Mouse (Mus musculus) limb, embryonic 10.5 days (tissue): Measurements from ENCODE around the gene Tex35. TPM values are rescaled to one million over a fixed set of nuclear protein-coding genes. Genes with fewer than 3 reads are reported as not detected.

Experiments
- DNase-seq: peaks from one replicate; pipeline ENCODE4 v3.0.0-alpha.2; 2017; ENCODE audit warnings: low spot score
- H3K27ac ChIP-seq: fragments of 300-500 bp; sonication (generic); 2 replicates; pipeline ENCODE4 v1.5.1; 2016; ENCODE audit warnings: mild to moderate bottlenecking
- H3K27me3 ChIP-seq: fragments of 300-500 bp; sonication (generic); 2 replicates; pipeline ENCODE4 v1.6.1; 2016; ENCODE audit warnings: low read depth, mild to moderate bottlenecking; ENCODE audit not compliant: poor library complexity, severe bottlenecking
- H3K36me3 ChIP-seq: fragments of 300-500 bp; sonication (generic); 2 replicates; pipeline ENCODE4 v1.6.1; 2016; ENCODE audit warnings: mild to moderate bottlenecking, moderate library complexity
- H3K4me1 ChIP-seq: fragments of 300-500 bp; sonication (generic); 2 replicates; pipeline ENCODE4 v1.6.1; 2016
- H3K4me3 ChIP-seq: fragments of 300-500 bp; sonication (generic); 2 replicates; pipeline ENCODE4 v1.5.1; 2016; ENCODE audit warnings: mild to moderate bottlenecking, moderate library complexity
- H3K9me3 ChIP-seq: fragments of 300-500 bp; sonication (generic); replicated peaks from 2 replicates; pipeline ENCODE4 v1.6.1; 2016; ENCODE audit warnings: mild to moderate bottlenecking
- WGBS: fragments of 180-500 bp; shearing (Covaris S2); methylation state at CpG from one replicate; pipeline ENCODE4 v1.1.7; 2016; 5-methylcytosine and 5-hydroxymethylcytosine counted together
- polyA plus RNA-seq: library from polyadenylated mRNA; unstranded; fragments of >200 nt; fragmentation: Nextera tagmentation; extraction: Ambion mirVana; gene quantifications from 2 replicates; pipeline ENCODE4 v1.2.1, GENCODE M21; 2016

The Tex35 gene
- polyA plus RNA-seq, 1 experiment from 2014 or later = not detected

DNA sequence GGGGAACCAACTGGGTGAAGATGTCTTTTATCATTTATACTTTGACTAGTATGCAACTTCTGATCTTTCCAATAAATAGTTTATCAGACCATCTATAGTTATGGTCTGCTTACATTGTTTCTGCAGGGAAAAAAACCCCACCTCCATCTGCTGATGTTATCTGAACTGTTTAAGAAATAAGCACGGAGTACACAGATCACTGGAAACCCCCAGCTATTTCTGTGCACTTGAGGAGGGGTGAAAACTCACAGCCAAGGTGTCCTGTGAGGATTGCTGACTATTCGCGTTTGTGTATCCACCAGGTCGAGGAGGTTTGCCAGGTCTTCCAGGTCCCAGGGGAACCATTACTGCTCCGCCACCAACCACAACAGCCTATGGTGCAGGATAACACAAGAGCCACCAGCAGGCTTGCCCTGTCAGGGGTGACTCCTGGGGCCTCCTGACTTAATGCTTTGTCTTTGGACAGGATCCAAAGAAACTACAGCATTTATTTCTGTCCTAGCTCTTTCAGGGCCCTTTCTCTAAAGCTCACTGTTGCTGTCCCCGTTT, 1.9 kb upstream of the Tex35 start:
- DNase-seq = no peak
- H3K27me3 ChIP-seq = no peaks in the 10 kb centered on the region
- H3K36me3 ChIP-seq = no peaks in the 10 kb centered on the region
- H3K9me3 ChIP-seq = no peaks in the 10 kb centered on the region
- H3K27ac ChIP-seq = no peak overlapping the region
- WGBS = 89% methylated on average over 6 of the region's 6 CpGs
- no peak overlapping the region for H3K4me3 ChIP-seq
- no peaks in the 10 kb centered on the region for H3K4me1 ChIP-seq

DNA sequence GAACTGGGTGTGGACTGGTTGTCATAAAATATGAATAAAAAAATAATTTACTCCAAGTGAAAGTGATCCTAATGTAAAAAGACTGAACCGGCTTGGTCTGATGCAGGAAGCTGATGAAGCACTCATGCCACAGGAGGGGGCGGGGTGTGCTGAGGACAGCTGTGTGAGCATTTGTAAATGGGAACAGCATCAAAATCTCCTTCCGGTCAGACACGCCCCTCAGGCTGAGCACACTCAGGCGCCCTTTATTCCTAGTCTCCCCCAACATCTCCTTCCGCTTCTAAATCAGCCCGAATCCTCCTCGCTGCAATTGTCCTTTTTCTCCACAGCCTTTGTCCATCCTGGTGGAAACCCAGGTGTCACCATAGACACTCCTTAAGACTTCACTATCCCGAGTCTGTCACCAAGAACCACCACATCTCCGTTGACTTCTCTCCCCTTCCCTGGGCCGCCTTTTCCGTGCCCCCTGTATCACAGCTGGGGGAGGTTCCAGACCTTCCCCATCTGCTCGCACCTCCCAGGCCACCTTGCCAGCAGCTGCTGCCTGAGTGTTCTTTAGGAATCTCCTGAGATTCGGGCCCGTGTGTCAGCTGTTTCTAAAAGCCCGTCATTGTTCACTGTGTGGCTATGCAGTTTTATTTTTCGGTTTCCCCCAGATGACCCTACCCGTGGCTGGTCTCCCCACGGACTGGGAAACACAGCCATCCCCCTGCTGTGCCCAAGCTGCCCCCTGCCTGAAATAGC, 7.2 kb downstream of the Tex35 start:
- Histone ChIP-seq H3K4me1 (peaks cover 9% of the 10 kb centered on the region), H3K9me3 (no peaks in the 10 kb centered on the region), H3K27ac (no peak overlapping the region; the same call in 1 of the 2 replicates), H3K4me3 (peak overlapping the region; percentile 35), H3K36me3 (no peaks in the 10 kb centered on the region), H3K27me3 (no peaks in the 10 kb centered on the region)
- WGBS = 25% methylated on average over 19 of the region's 19 CpGs
- no peak for DNase-seq

DNA sequence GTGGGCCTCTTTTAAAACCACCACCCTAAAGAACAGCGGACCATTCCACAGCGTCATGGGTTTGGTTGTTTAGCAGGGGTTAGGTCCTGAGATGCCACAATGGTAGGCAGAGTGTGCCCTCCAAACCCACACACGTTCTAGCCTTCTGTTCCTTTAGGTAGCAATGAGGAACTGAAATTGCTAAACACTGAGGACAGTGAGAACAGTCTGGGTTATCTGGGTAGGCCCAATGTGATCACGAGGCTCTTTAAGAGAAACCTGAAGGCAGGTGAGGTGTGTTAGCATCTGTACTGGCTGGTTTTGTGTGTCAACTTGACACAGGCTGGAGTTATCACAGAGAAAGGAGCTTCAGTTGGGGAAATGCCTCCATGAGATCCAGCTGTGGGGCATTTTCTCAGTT, 12.9 kb downstream of the Tex35 start:
- no peaks in the 10 kb centered on the region for H3K27me3 ChIP-seq
- H3K27ac ChIP-seq = no peak overlapping the region
- WGBS = 88% methylated on average over 4 of the region's 4 CpGs
- H3K36me3 ChIP-seq = no peaks in the 10 kb centered on the region
- no peak for DNase-seq
- no peaks in the 10 kb centered on the region for H3K4me1 ChIP-seq
- no peak overlapping the region for H3K4me3 ChIP-seq
- no peaks in the 10 kb centered on the region for H3K9me3 ChIP-seq

DNA sequence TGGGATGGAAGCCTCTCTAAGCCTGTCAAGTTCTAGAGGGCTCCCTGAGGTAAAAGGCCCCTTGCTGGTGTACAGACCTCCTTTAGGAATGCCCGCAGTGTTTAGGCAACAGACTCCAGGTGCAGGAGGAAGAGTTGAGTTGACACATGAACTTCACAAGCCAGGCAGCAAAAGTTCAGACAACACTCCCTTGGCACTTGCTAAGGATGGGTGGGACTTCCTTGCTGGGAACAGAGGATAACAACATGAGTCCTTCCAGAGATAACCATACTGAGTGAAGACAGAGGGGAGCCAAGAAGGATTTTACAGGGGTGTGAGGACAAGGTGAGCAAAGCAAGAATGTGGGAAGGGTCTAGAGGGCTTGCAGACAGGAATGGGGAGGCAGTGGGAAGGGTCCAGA, 15.9 kb downstream of the Tex35 start:
- 94% methylated on average over 1 of the region's 1 CpGs for WGBS
- no peaks in the 10 kb centered on the region for H3K9me3 ChIP-seq
- H3K36me3 ChIP-seq = no peaks in the 10 kb centered on the region
- no peaks in the 10 kb centered on the region for H3K4me1 ChIP-seq
- H3K27me3 ChIP-seq = no peaks in the 10 kb centered on the region
- H3K4me3 ChIP-seq = no peak overlapping the region
- no peak for DNase-seq
- H3K27ac ChIP-seq = no peak overlapping the region

DNA sequence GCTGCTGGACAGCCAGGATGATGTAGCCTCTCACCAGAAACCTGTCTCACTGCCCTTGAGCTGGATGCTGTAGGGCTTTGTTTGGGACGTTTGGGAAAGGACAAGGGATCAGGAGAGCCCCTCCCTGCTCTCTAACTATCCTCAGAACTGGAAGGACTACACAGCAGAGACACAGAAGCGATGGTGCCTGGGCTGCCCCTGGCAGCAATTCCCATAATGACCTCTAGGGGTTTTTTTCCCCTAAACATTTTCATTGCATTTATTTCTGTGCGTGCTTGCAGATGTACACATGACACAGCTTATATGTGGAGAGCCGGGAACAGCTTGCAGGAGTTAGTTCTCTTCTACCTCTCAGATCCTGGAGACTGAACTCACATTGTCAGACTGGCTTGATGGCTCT, 16.3 kb downstream of the Tex35 start:
- no peaks in the 10 kb centered on the region for H3K9me3 ChIP-seq
- H3K27me3 ChIP-seq = no peaks in the 10 kb centered on the region
- no peaks in the 10 kb centered on the region for H3K4me1 ChIP-seq
- no peaks in the 10 kb centered on the region for H3K36me3 ChIP-seq
- DNase-seq = no peak
- no peak overlapping the region for H3K4me3 ChIP-seq
- no peak overlapping the region for H3K27ac ChIP-seq
- 57% methylated on average over 4 of the region's 4 CpGs for WGBS

DNA sequence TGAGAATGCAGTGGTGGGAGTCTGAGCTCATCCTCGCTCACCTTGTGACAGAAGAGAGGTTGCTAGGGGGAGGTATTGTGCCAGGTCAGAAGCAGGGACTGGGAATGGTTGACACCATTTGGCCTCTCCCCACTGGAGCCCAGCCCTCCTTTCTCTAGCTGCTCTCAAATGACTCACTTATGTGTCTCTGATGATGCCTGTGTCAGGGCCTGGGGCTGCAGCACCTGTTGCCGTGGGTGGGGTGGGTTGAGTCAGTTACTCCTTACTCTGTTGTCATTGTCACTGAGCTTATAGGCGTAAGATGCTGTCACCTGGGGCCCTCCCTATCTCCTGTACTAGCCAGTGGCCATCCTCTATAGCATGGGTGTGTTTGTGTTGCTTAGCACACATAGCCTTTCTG, 17.6 kb downstream of the Tex35 start:
- whole genome bisulfite sequencing = 71% methylated on average over 3 of the region's 3 CpGs
- H3K27ac ChIP-seq = no peak overlapping the region

DNA sequence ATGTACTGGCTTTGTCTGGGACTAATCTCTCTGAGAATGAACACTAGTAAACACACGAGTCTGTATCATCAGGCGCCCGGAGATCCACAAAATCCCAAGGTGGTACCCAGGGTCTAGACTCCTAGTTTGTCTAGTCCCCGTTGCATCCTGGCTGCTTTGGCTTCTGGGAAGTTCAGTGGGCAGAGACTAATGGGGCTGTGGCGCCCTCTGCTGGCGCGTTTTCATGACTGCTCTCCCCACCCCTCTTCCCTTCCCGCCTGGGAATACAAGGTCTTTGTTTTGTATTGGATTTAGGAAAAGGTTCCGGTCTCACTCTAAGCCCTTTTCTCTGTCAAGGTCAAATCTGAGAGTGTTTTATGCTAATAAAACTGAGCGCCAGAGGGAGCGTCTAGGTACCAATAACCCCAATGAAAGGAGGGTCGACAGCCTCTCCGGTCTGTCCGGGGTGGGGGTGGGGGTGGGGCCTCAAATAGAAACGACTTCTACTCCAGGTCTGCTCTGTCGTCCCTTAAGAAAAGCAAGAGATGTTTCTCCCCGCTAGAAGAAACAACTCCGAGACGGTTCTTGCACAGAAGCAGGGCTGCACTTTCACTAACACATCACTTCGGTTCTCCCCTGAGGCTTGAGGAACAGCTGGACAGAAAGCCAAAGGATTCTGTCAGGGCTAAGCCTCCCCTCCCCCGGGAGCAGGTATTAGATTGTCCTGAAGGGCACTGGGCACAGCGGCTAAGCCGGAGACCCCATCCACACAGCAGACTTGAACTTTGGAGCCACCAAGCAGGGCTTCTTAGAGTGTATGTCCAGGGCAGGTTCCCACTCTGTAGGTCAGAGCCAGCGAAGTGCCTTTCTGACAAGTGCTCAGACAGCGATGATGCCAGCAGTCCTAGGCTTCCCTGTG, 22.1 kb downstream of the Tex35 start:
- Histone ChIP-seq H3K36me3 (no peaks in the 10 kb centered on the region), H3K9me3 (no peaks in the 10 kb centered on the region), H3K27ac (peak overlapping the region; percentile 86), H3K4me1 (peaks cover 22% of the 10 kb centered on the region), H3K27me3 (no peaks in the 10 kb centered on the region), H3K4me3 (peak overlapping the region; percentile 51)
- peak; percentile 90 for DNase-seq
- 13% methylated on average over 25 of the region's 25 CpGs for WGBS

More for the DNA sequence above, 17.6 kb downstream of the Tex35 start:
- Histone ChIP-seq H3K36me3 (no peaks in the 10 kb centered on the region), H3K9me3 (no peaks in the 10 kb centered on the region), H3K4me3 (no peak overlapping the region), H3K27me3 (no peaks in the 10 kb centered on the region), H3K4me1 (peaks cover 10% of the 10 kb centered on the region)
- DNase-seq = no peak

DNA sequence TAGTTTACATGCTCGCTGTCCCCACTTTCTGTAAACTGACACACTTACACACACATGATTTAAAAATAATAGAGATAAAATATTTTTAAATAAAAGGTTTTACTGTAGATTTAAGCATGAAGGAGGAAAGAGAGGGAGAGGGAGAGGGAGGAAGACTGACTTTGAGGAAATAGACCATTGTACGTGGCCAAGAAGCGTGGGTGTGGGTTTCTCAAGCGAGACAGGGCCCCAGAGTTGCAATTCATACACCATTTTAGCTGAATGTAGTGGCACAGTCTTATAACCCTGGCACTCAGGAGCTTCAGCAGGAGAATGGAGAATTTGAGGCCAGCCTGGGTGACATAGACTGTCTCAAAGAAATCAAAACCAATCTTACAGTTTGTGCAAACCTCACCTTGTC, 25.5 kb downstream of the Tex35 start:
- Histone ChIP-seq H3K27ac (no peak overlapping the region), H3K36me3 (no peaks in the 10 kb centered on the region), H3K9me3 (no peaks in the 10 kb centered on the region), H3K4me1 (peaks cover 27% of the 10 kb centered on the region), H3K27me3 (no peaks in the 10 kb centered on the region), H3K4me3 (no peak overlapping the region)
- no peak for DNase-seq
- WGBS = 94% methylated on average over 4 of the region's 4 CpGs

DNA sequence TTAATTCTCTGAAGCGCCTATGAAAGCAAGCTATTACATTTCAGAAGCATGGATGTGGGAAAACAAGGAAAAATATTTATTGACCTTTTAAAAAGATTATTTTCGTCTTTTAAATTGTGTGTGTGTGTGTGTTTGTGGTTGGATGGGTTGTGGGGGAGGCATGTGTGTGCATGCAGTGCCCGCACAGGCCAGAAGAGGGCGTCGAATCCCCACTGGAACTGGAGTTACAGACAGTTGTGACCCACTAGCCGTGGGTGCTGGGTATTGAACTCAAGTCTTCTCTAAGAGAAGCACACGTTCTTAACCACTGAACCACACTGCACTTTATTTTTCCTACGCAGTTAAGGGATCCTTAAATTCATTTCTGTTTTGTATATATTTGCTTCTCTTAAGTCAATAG, 26.5 kb downstream of the Tex35 start:
- 57% methylated on average over 8 of the region's 8 CpGs for WGBS
- DNase-seq = no peak
- peaks cover 28% of the 10 kb centered on the region for H3K4me1 ChIP-seq

DNA sequence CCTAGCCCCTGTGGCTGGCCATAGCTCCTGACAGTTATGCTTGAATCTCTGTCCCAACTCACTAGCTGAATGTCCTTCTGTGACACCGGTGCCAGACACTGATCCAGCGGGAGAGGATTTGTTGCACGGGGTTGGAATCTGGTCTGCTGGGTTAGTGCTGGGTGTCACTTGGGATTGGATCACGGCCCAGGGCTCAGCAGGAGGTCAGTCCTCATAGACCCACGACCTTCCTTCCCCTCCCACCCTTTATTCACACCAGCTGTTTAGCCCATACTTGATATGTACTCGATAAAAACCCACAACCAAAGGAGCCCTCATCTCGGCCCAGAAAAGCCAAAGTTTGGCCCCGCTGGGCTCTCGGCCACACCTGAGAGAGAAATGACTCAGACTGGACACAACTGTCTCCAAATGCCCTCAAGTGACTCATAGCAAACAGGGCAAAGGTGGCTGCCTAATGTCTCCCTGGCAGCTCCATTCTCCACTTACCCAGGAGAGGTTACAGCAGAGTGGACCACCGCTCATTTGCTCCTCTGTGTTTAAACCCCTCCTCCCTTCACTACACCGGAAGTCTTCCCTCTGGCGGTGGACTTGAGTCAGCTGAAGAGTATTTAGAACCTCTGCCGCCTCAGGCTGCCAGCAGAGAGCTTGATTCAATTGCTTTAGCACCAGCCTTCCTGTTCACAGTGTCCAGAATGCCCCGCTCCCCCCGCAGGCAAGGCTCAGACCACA, 27.2 kb downstream of the Tex35 start:
- no peaks in the 10 kb centered on the region for H3K27me3 ChIP-seq
- H3K36me3 ChIP-seq = no peaks in the 10 kb centered on the region
- H3K4me1 ChIP-seq = peaks cover 24% of the 10 kb centered on the region
- peak; percentile 65 for DNase-seq
- no peaks in the 10 kb centered on the region for H3K9me3 ChIP-seq
- H3K27ac ChIP-seq = no peak overlapping the region
- 53% methylated on average over 15 of the region's 15 CpGs for WGBS
- no peak overlapping the region for H3K4me3 ChIP-seq

More for the DNA sequence above, 26.5 kb downstream of the Tex35 start:
- no peak overlapping the region for H3K27ac ChIP-seq
- no peaks in the 10 kb centered on the region for H3K9me3 ChIP-seq
- H3K27me3 ChIP-seq = no peaks in the 10 kb centered on the region
- no peaks in the 10 kb centered on the region for H3K36me3 ChIP-seq
- H3K4me3 ChIP-seq = no peak overlapping the region

DNA sequence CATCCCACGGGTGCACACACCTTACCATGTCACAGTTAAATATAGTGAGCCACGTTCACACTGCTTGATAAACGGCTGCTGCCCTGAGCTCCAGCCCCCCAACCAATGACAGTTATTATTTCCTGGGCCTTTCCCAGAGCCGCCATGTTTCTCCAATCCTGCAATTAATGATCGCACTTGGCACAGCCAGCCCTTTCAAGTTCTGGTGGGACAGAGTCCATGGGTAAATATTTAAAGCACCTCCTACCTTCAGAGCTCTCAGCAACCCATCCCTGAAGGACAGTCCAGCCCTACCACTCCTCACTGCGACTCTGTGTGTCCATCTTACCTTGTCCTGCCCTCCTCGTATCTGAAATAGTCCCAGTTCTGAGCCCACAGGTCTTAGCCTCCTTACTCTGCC, 28.4 kb downstream of the Tex35 start:
- WGBS = 87% methylated on average over 7 of the region's 7 CpGs
- DNase-seq = no peak
- no peak overlapping the region for H3K4me3 ChIP-seq
- no peaks in the 10 kb centered on the region for H3K36me3 ChIP-seq
- H3K27me3 ChIP-seq = no peaks in the 10 kb centered on the region
- H3K27ac ChIP-seq = no peak overlapping the region
- H3K4me1 ChIP-seq = peaks cover 21% of the 10 kb centered on the region
- no peaks in the 10 kb centered on the region for H3K9me3 ChIP-seq

DNA sequence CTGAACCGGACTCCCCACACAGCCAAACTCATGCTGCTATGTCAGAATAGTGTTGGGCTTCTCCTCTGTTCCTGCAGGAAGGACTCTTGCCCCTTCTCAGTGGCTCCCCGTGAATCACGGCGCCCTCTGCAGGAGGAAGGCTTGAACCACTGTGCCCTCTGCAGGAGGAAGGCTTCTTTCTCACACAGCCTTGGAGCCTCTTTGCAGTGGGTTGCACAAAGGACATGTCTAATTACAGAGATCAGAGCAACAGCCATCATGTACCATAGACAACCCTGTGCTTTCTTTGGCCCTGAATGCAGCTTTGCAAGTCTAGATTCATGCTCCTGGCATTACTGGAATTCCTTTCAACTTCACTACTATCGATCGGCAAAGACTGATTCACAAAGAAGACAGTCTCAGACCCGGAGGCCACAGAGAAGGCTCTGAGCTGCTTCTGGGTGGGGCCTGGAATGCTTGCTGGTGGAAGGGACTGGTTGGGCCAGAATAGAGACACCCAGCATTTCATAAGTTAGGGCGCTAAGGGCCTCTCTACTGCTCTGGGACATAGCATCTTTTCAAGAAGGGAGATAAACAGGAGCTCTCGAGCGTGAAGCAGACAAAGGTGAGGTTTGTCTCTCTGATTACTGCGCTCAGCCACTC, 29.0 kb downstream of the Tex35 start:
- peak; percentile 74 for DNase-seq
- H3K4me3 ChIP-seq = no peak overlapping the region
- whole genome bisulfite sequencing = 54% methylated on average over 11 of the region's 11 CpGs
- no peaks in the 10 kb centered on the region for H3K27me3 ChIP-seq
- no peaks in the 10 kb centered on the region for H3K9me3 ChIP-seq
- peaks cover 19% of the 10 kb centered on the region for H3K4me1 ChIP-seq
- no peak overlapping the region for H3K27ac ChIP-seq
- H3K36me3 ChIP-seq = no peaks in the 10 kb centered on the region
